Mouse (Mus musculus) MEL (cell line): ENCODE data around the gene Zfp524.

Source experiments
- EP300 ChIP-seq, 2 experiments: IDR thresholded peaks; 2 replicates each; pipeline ENCODE4 v1.6.1; 2011; ENCODE audit warnings: improper control_type of control experiment in 2 of 2, low read length in 2 of 2, low read depth in 1 of 2, mild to moderate bottlenecking in 1 of 2
- GABPA ChIP-seq: IDR thresholded peaks from 2 replicates; pipeline ENCODE4 v1.6.1; 2012; ENCODE audit warnings: low read depth, mild to moderate bottlenecking, inconsistent platforms, low read length, improper control_type of control experiment, moderate library complexity
- GATA1 ChIP-seq: IDR thresholded peaks from 2 replicates; pipeline ENCODE4 v1.6.1; 2011; ENCODE audit warnings: low read depth, low read length, improper control_type of control experiment
- MAFK ChIP-seq: IDR thresholded peaks from 2 replicates; pipeline ENCODE4 v1.6.1; 2011; ENCODE audit warnings: low read depth, mild to moderate bottlenecking, low read length, improper control_type of control experiment, borderline replicate concordance
- MAX ChIP-seq: IDR thresholded peaks from 2 replicates; pipeline ENCODE4 v1.6.1; 2011; ENCODE audit warnings: low read length, improper control_type of control experiment
- POLR2A ChIP-seq, 2 experiments: IDR thresholded peaks; 2 replicates each; pipeline ENCODE4 v1.6.1; 2011 to 2012; ENCODE audit warnings: low read length in 2 of 2, mild to moderate bottlenecking in 2 of 2, control low read depth in 1 of 2, improper control_type of control experiment in 1 of 2, low read depth in 1 of 2, moderate library complexity in 1 of 2; ENCODE audit not compliant: control insufficient read depth in 1 of 2, insufficient read depth in 1 of 2, poor library complexity in 1 of 2
- TCF12 ChIP-seq: IDR thresholded peaks from 2 replicates; pipeline ENCODE4 v1.6.1; 2014; ENCODE audit warnings: low read depth, mild to moderate bottlenecking, inconsistent platforms, low read length, improper control_type of control experiment, moderate library complexity
- UBTF ChIP-seq: IDR thresholded peaks from 2 replicates; pipeline ENCODE4 v1.6.1; 2012; ENCODE audit warnings: low read depth, mild to moderate bottlenecking, inconsistent platforms, low read length, improper control_type of control experiment, moderate library complexity, borderline replicate concordance; ENCODE audit not compliant: insufficient read depth
- ZKSCAN1 ChIP-seq: IDR thresholded peaks from 2 replicates; pipeline ENCODE4 v1.6.1; 2012; ENCODE audit warnings: low read depth, mild to moderate bottlenecking, inconsistent platforms, low read length, improper control_type of control experiment, moderate library complexity

- no peak for TF ChIP-seq TCF12
- TF ChIP-seq MAX, result no peak
- no peak for TF ChIP-seq POLR2A (IDR thresholded peaks at IDR 0.05; ENCODE audit: control insufficient read depth in 1 of 2, insufficient read depth in 1 of 2, low read depth in 1 of 2, low read length in 2 of 2, poor library complexity in 1 of 2)
- TF ChIP-seq EP300 (IDR thresholded peaks at IDR 0.05; ENCODE audit: low read depth in 1 of 2, low read length in 2 of 2), result no peak
- TF ChIP-seq MAFK, result no peak
- no peak for TF ChIP-seq UBTF
- no peak for TF ChIP-seq GATA1
- TF ChIP-seq ZKSCAN1, result no peak
- no peak for TF ChIP-seq GABPA
Observed at GRCm38 (mm10) chr7:5017931-5018330, 3.7 kb downstream of the Zfp524 start.
